Mouse (Mus musculus) myocyte (in vitro differentiated cells): ENCODE data around the gene Banp.

Experiments used
- CEBPB ChIP-seq: IDR thresholded peaks from 2 replicates; pipeline ENCODE4 v1.6.1; 2011; ENCODE audit warnings: mild to moderate bottlenecking, moderate library complexity; ENCODE audit not compliant: poor library complexity, insufficient read depth, severe bottlenecking
- MAX ChIP-seq: IDR thresholded peaks from one replicate; pipeline ENCODE4 v1.6.1; 2011; ENCODE audit warnings: low read depth, mild to moderate bottlenecking, control low read depth
- MYOD1 ChIP-seq, 3 experiments: IDR thresholded peaks; one replicate each; pipeline ENCODE4 v1.6.1; 2011; ENCODE audit warnings: control low read depth in 2 of 3, low read depth in 2 of 3, mild to moderate bottlenecking in 2 of 3, moderate library complexity in 1 of 3; ENCODE audit not compliant: insufficient read length in 2 of 3, control insufficient read depth in 1 of 3
- MYOG ChIP-seq, 3 experiments: IDR thresholded peaks; one replicate each; pipeline ENCODE4 v1.6.1; 2011; ENCODE audit warnings: control low read depth in 2 of 3, low read depth in 2 of 3, mild to moderate bottlenecking in 2 of 3; ENCODE audit not compliant: insufficient read length in 2 of 3, control insufficient read depth in 1 of 3, insufficient read depth in 1 of 3
- POLR2A ChIP-seq: IDR thresholded peaks from one replicate; pipeline ENCODE4 v1.6.1; 2011; ENCODE audit warnings: low read depth, mild to moderate bottlenecking, control low read depth, moderate library complexity; ENCODE audit not compliant: insufficient read length
- POLR2AphosphoS2 ChIP-seq: IDR thresholded peaks from one replicate; pipeline ENCODE4 v1.6.1; 2011; ENCODE audit warnings: low read depth, control low read depth; ENCODE audit not compliant: insufficient read length
- TCF12 ChIP-seq: IDR thresholded peaks from one replicate; pipeline ENCODE4 v1.6.1; 2011; ENCODE audit warnings: mild to moderate bottlenecking, control low read depth; ENCODE audit not compliant: poor library complexity, insufficient read depth, severe bottlenecking
- TCF3 ChIP-seq: IDR thresholded peaks from one replicate; pipeline ENCODE4 v1.6.1; 2011; ENCODE audit warnings: low read depth, control low read depth; ENCODE audit not compliant: insufficient read length

DNA sequence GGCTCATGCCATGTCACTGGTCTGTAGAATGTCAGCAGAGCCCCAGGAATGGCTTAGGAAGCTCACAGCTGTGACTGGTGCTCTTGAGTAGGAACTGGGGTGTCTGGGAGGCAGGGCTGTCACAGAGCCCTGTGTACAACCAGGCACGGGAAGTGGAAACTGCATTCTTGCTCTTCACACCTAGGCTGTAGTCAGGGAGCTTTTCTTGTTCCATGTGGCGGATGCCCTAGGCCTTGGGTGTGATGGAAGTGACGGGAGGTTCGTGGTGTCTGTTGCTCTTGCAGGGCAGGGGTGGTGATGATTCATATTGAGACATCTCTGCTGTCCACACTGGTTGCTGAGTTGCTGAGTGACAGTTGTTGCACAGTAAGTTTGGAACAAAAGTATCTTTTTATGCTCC lies 45.6 kb downstream of the Banp start:
- TF ChIP-seq TCF12 (no peak), MYOD1 (IDR thresholded peaks at IDR 0.05; ENCODE audit: control insufficient read depth in 1 of 3, insufficient read length in 2 of 3, low read depth in 2 of 3) (no peak), MAX (no peak), TCF3 (no peak), POLR2AphosphoS2 (no peak), POLR2A (no peak), CEBPB (no peak), MYOG (IDR thresholded peaks at IDR 0.05; ENCODE audit: control insufficient read depth in 1 of 3, insufficient read depth in 1 of 3, insufficient read length in 2 of 3, low read depth in 2 of 3) (no peak)
